Mouse (Mus musculus) midbrain, postnatal 0 days (tissue): Measurements from ENCODE around the gene Rps24. TPM values are rescaled to one million over a fixed set of nuclear protein-coding genes. Genes with fewer than 3 reads are reported as not detected.

Experiments
- ATAC-seq: fragments of 200-750 bp; cut with Nextera tagmentation; 2 replicates; pipeline ENCODE4 v1.8.0; 2017; ENCODE audit warnings: moderate number of reproducible peaks, mild to moderate bottlenecking, moderate TSS enrichment, moderate library complexity; ENCODE audit not compliant: low FRiP score
- DNase-seq: peaks from one replicate; pipeline ENCODE4 v3.0.0-alpha.2; 2015; ENCODE audit warnings: low spot score
- H3K27ac ChIP-seq: fragments of 300-500 bp; sonication (generic); 2 replicates; pipeline ENCODE4 v1.5.1; 2014; ENCODE audit warnings: low read depth, mild to moderate bottlenecking, low read length, mixed read lengths
- H3K27me3 ChIP-seq: fragments of 300-500 bp; sonication (generic); 2 replicates; pipeline ENCODE4 v1.6.1; 2014; ENCODE audit warnings: low read length, control low read depth, mixed read lengths; ENCODE audit not compliant: insufficient read depth
- H3K36me3 ChIP-seq: fragments of 300-500 bp; sonication (generic); 2 replicates; pipeline ENCODE4 v1.6.1; 2014; ENCODE audit warnings: low read length, control low read depth, mixed read lengths; ENCODE audit not compliant: insufficient read depth
- H3K4me1 ChIP-seq: fragments of 300-500 bp; sonication (generic); 2 replicates; pipeline ENCODE4 v1.6.1; 2014; ENCODE audit warnings: mild to moderate bottlenecking, control low read depth, antibody characterized with exemption, low read length, mixed read lengths; ENCODE audit not compliant: insufficient read depth
- H3K4me2 ChIP-seq: fragments of 300-500 bp; sonication (generic); 2 replicates; pipeline ENCODE4 v1.6.1; 2014; ENCODE audit warnings: low read depth, mild to moderate bottlenecking, low read length, mixed read lengths; ENCODE audit not compliant: poor library complexity, severe bottlenecking
- H3K4me3 ChIP-seq: fragments of 300-500 bp; sonication (generic); 2 replicates; pipeline ENCODE4 v1.5.1; 2014; ENCODE audit warnings: low read depth, mild to moderate bottlenecking, low read length, moderate library complexity
- H3K9ac ChIP-seq: fragments of 300-500 bp; sonication (generic); replicated peaks from 2 replicates; pipeline ENCODE4 v1.6.1; 2014; ENCODE audit warnings: mild to moderate bottlenecking, low read length, moderate library complexity, mixed read lengths; ENCODE audit not compliant: poor library complexity, severe bottlenecking
- H3K9me3 ChIP-seq: fragments of 300-500 bp; sonication (generic); 2 replicates; pipeline ENCODE4 v1.6.1; 2016; ENCODE audit warnings: low read length, control low read depth
- CTCF ChIP-seq: IDR thresholded peaks from 2 replicates; pipeline ENCODE4 v1.5.1; 2016; ENCODE audit warnings: antibody characterized with exemption, mild to moderate bottlenecking
- WGBS: fragments of 180-500 bp; shearing (Covaris S2); extraction: QIAGEN DNeasy Blood & Tissue Kit; methylation state at CpG from one replicate; pipeline ENCODE4 v1.1.7; 2014; 5-methylcytosine and 5-hydroxymethylcytosine counted together
- polyA plus RNA-seq: library from polyadenylated mRNA; unstranded; fragments of >200 nt; fragmentation: Nextera tagmentation; extraction: Ambion mirVana; gene quantifications from 2 replicates; pipeline ENCODE4 v1.2.1, GENCODE M21; 2015
- total RNA-seq: library from RNA; depleted of rRNA; stranded (reverse); fragments of >200 nt; gene quantifications from 2 replicates; pipeline ENCODE4 v1.2.3, GENCODE M21; 2014

The Rps24 gene
- total and polyA plus RNA-seq, 2 experiments from 2014 or later: 839 to 1,223 TPM

DNA sequence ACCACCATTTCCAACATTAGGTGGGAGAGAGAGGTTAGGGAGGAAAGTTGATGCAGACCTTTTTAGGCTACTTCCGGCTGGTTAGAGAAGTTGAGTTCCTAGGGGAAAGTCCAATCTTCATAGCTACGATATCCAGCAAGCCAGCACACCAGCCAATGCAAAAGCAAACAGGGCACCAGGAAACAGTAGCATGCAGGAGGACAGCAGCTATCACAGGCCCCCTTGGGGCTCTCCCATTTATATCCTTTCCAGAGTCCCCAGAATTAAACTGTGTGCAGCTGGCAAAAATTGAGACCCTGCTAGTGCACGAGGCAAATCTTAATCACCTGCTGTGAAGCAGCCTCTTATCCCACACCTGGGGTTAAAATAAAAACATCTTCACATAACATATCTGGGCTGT lies 38.2 kb downstream of the Rps24 start:
- no peak for TF ChIP-seq CTCF
- no peak for DNase-seq
- Histone ChIP-seq H3K4me1 (peaks cover 7% of the 10 kb centered on the region; the same call in 1 of the 2 replicates), H3K27ac (no peak overlapping the region; the same call in 1 of the 2 replicates), H3K9ac (no peak overlapping the region), H3K4me3 (no peak overlapping the region), H3K27me3 (no peaks in the 10 kb centered on the region), H3K36me3 (no peaks in the 10 kb centered on the region), H3K4me2 (no peak overlapping the region), H3K9me3 (no peaks in the 10 kb centered on the region)
- WGBS: 50% methylated on average over 3 of the region's 3 CpGs
- no peak for ATAC-seq

DNA sequence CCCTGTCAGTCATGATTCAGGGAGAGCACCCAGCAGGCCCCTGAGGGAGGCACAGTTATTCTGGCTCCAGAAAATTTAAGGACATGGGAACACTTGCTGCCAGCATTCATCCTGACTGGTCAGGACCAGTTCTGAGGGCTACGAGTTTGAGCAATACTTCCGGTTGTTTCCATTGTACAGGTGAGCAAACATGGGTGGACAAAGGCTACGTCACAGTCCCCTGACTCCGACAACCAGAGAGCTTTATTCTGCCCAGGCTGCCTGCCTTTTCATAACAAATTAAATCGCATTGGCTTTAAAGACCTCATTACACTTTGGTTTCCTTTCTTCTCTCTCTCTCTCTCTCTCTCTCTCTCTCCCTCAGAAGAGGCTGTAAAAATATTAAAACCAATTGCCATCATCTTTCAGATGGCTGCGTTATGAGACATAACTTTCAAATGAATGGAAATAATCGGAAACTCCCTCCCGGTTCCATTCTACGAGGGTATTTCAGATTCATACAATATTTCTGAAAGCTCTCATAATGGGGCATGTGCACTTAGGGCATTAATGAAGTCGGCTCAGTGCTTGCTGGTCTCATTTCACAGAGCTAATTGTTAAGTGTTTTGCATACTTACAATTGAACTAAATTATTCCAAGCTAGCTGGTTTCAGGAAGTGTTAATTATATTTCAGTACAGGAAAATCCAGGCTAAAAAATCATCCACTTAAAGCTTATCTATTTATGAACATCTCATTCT lies 38.9 kb downstream of the Rps24 start:
- Histone ChIP-seq H3K27ac (peak overlapping the region; percentile 8; the same call in 1 of the 2 replicates), H3K4me2 (no peak overlapping the region), H3K9me3 (no peaks in the 10 kb centered on the region), H3K4me1 (peaks cover 7% of the 10 kb centered on the region), H3K36me3 (no peaks in the 10 kb centered on the region), H3K4me3 (no peak overlapping the region), H3K9ac (no peak overlapping the region), H3K27me3 (no peaks in the 10 kb centered on the region)
- WGBS: 38% methylated on average over 10 of the region's 10 CpGs
- ATAC-seq: no peak
- no peak for TF ChIP-seq CTCF
- no peak for DNase-seq

DNA sequence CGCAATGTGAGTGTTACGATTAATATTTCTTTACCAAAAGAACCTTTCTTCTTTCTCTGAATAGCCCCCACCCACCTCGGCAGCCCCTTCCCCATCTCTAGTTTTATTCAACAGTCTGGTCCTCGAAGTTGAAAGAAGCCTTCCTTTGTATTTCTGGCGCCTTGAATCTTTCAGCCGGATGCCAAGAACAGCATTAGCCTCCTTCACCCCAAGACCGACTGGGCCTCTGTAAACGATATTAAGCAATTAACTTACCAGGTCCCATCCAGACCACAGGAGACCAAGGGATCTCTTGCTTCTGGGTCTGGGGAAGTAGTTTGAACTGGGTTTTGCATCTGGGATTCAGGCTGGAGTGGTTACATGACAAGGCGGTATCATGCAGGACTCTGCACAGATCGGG lies 39.5 kb downstream of the Rps24 start:
- peaks cover 7% of the 10 kb centered on the region for H3K4me1 ChIP-seq
- H3K9me3 ChIP-seq: no peaks in the 10 kb centered on the region
- DNase-seq: no peak
- WGBS: 47% methylated on average over 10 of the region's 10 CpGs
- ATAC-seq: no peak
- H3K27ac ChIP-seq: no peak overlapping the region
- TF ChIP-seq CTCF: no peak
- H3K9ac ChIP-seq: no peak overlapping the region
- H3K36me3 ChIP-seq: no peaks in the 10 kb centered on the region
- H3K4me3 ChIP-seq: no peak overlapping the region
- H3K4me2 ChIP-seq: no peak overlapping the region
- no peaks in the 10 kb centered on the region for H3K27me3 ChIP-seq

DNA sequence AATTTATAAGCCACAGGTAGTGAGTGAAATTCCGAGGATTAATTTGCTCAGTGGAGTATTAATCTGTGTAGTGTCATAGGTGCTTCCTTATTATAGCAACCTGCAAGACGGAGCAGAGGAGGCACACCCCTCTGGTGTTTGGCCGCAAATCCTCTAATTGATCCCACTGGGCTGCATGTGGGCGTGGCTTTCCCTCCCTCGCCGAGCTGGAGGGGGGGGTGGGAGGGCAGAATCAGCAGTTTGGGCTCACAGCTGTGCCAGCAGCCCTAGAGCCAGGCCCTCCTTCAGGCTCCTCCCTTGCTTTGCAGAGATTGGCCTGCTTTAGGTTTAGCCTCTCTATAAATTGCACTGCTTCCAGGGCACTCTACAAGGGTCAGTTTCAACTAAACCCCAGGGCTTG lies 43.3 kb downstream of the Rps24 start:
- H3K4me2 ChIP-seq: no peak overlapping the region
- 0 out of 2 replicates have a peak, but pooled peaks have one; percentile 32 for ATAC-seq
- H3K4me1 ChIP-seq: peaks cover 13% of the 10 kb centered on the region
- TF ChIP-seq CTCF: no peak
- H3K9ac ChIP-seq: no peak overlapping the region
- DNase-seq: peak; percentile 28
- H3K36me3 ChIP-seq: no peaks in the 10 kb centered on the region
- no peak overlapping the region for H3K4me3 ChIP-seq
- no peak overlapping the region for H3K27ac ChIP-seq
- no peaks in the 10 kb centered on the region for H3K9me3 ChIP-seq
- H3K27me3 ChIP-seq: no peaks in the 10 kb centered on the region
- 7% methylated on average over 6 of the region's 6 CpGs for WGBS

DNA sequence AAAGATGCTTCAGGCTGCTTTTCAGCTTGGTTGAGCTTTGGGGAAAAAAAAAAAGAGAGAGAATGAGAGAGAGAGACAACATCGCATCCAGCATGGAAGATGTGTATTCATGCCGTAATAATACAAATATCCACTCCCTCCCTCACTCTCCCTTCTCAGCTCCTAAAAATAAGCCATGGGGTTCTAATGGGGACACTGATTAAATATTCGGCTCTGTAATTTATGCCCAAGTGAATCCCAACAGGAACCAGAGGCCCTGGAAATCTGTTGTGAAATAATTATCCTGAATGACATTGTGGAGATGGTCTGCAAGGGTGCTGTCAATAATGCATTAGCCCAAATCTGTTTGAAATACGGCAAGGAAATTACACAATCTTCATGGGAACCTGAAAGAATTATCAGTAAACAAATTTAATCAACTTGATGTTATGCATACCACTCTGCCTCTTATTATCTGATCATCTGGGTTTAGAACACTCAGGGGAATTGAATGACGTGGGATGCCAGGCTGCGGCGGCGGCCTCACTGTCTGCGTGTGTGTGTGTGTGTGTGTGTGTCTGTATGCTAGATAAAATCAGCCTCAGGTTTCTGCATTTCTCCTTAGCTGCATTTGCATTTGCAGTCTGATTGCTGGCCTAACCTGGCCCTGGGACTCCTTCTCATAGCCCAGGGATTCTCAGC lies 48.1 kb downstream of the Rps24 start:
- peaks cover 6% of the 10 kb centered on the region for H3K4me1 ChIP-seq
- 30% methylated on average over 9 of the region's 9 CpGs for WGBS
- peak; percentile 47; the same call in 1 of the 2 replicates for ATAC-seq

DNA sequence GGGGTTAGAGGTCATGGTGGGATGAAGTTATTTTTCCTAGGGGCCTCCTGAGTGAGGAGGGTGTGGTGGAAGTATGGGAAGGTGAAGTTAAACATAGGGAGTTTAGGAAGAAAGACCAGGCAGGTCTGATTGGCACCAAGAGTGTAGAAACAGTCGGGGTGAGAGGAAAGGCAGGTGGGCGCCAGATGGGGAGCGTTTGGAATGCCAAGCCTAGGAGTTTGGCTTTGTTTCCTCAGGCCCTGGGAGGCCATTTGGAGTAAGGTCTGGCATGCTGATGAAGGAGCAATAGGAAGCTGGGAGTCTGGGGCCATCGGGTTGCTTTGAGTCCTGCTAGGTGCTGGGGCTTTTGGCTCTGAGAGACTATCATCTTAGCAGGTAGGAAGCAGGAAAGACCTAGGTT lies 56.0 kb downstream of the Rps24 start:
- ATAC-seq: no peak
- H3K9ac ChIP-seq: no peak overlapping the region
- WGBS: 60% methylated on average over 4 of the region's 4 CpGs

More for the DNA sequence above, 48.1 kb downstream of the Rps24 start:
- H3K36me3 ChIP-seq: no peaks in the 10 kb centered on the region
- H3K4me2 ChIP-seq: no peak overlapping the region
- TF ChIP-seq CTCF: no peak
- peak overlapping the region; percentile 44 for H3K27ac ChIP-seq
- no peaks in the 10 kb centered on the region for H3K9me3 ChIP-seq
- H3K4me3 ChIP-seq: no peak overlapping the region
- DNase-seq: peak; percentile 79
- no peak overlapping the region for H3K9ac ChIP-seq
- H3K27me3 ChIP-seq: no peaks in the 10 kb centered on the region

More for the DNA sequence above, 56.0 kb downstream of the Rps24 start:
- H3K36me3 ChIP-seq: no peaks in the 10 kb centered on the region
- no peak overlapping the region for H3K4me2 ChIP-seq
- TF ChIP-seq CTCF: no peak
- H3K4me1 ChIP-seq: no peaks in the 10 kb centered on the region
- no peaks in the 10 kb centered on the region for H3K27me3 ChIP-seq
- H3K9me3 ChIP-seq: no peaks in the 10 kb centered on the region
- H3K27ac ChIP-seq: no peak overlapping the region
- H3K4me3 ChIP-seq: no peak overlapping the region
- peak; percentile 36 for DNase-seq
